Mouse (Mus musculus): ENCODE measurements at regions not wholly inside any gene's neighbourhood (a gene's known extent, or its start where the extent isn't known, plus 50 kb on each side); places are given as distances from the start of the nearest gene placed in this dataset.
A peak's percentile ranks its signal among the peaks of the same experiment; 100 is the strongest.

- no peak for DNase-seq (ENCODE audit: extremely low spot score in 1 of 2, low spot score in 1 of 2)
Observed at GRCm38 (mm10) chr8:100796628-100797027, 1380.4 kb upstream of the Cdh8 start.

GRCm38 (mm10) chr8:100793951-100794350, 1377.7 kb upstream of the Cdh8 start:
- no peak for DNase-seq (ENCODE audit: extremely low spot score in 1 of 2, low spot score in 1 of 2)

- DNase-seq (ENCODE audit: extremely low spot score in 1 of 2, low spot score in 1 of 2): no peak
Observed at GRCm38 (mm10) chr8:100790592-100791141, 1374.4 kb upstream of the Cdh8 start.

- DNase-seq (ENCODE audit: extremely low spot score in 1 of 2, low spot score in 1 of 2): no peak
Observed at GRCm38 (mm10) chr8:100788132-100788531, 1371.9 kb upstream of the Cdh8 start.

GRCm38 (mm10) chr8:100772742-100773370, 1356.6 kb upstream of the Cdh8 start:
- peak; percentile 51 to 77 for DNase-seq (ENCODE audit: extremely low spot score in 1 of 2, low spot score in 1 of 2)

GRCm38 (mm10) chr8:100769617-100770016, 1353.3 kb upstream of the Cdh8 start:
- DNase-seq (ENCODE audit: extremely low spot score in 1 of 2, low spot score in 1 of 2): no peak

GRCm38 (mm10) chr8:100733927-100734326, 1317.7 kb upstream of the Cdh8 start:
- no peak for DNase-seq (ENCODE audit: extremely low spot score in 1 of 2, low spot score in 1 of 2)

- DNase-seq (ENCODE audit: extremely low spot score in 1 of 2, low spot score in 1 of 2): no peak
Observed at GRCm38 (mm10) chr8:100702365-100702764, 1286.1 kb upstream of the Cdh8 start.

GRCm38 (mm10) chr8:100695043-100695442, 1278.8 kb upstream of the Cdh8 start:
- DNase-seq (ENCODE audit: extremely low spot score in 1 of 2, low spot score in 1 of 2): no peak

- no peak for DNase-seq (ENCODE audit: extremely low spot score in 1 of 2, low spot score in 1 of 2)
Observed at GRCm38 (mm10) chr8:100678580-100678979, 1262.3 kb upstream of the Cdh8 start.

All from layer of hippocampus, postnatal 25 days (tissue).